Mouse (Mus musculus): ENCODE measurements at regions not wholly inside any gene's neighbourhood (a gene's known extent, or its start where the extent isn't known, plus 50 kb on each side); places are given as distances from the start of the nearest gene placed in this dataset.
A peak's percentile ranks its signal among the peaks of the same experiment; 100 is the strongest.
"Not testable (repeated sequence)": the region's sequence is repeated elsewhere in the genome, so short reads cannot be mapped to it uniquely, and the experiment has no call there.

- no peak for DNase-seq (ENCODE audit: low spot score in 2 of 2)
Observed at GRCm38 (mm10) chr16:29908031-29908430, 156.2 kb upstream of the Hes1 start.

GRCm38 (mm10) chr16:29909923-29910465 lies 154.2 kb upstream of the Hes1 start:
- no peak for DNase-seq (ENCODE audit: low spot score in 2 of 2)

GRCm38 (mm10) chr16:29911164-29911571 lies 153.0 kb upstream of the Hes1 start:
- no peak for DNase-seq (ENCODE audit: low spot score in 2 of 2)

DNA sequence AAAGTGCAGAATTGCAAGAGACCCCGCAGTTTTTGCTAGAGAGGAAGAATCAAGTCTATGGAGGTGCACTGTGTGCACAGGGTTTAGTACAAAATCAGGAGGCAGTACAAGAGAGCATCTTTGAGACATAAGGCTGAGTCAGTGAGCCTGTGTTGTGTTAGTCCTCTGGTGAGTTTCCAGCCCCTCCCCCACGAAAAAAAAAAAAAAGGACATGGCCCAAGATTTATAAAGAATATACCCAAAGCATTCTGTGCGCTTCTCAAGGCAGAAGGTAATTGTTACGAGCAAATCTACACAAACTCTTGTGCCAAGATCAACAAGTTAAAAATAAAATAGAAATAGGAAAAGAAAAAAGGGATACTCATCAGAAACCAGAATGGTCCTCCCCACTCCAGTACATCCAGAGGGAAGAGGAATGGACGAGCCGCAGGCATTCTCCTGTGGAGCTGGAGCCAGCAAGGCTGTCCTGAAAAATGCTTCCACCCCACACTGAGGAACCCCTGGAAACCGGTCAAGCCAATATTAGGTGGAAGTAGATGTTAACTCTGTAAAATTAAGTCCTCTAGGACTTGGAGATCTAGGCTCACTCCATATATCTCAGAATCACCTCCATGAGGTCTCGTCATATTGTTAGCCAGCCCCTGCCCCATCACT lies 150.7 kb upstream of the Hes1 start:
- DNase-seq (ENCODE audit: low spot score in 2 of 2), result no peak

DNA sequence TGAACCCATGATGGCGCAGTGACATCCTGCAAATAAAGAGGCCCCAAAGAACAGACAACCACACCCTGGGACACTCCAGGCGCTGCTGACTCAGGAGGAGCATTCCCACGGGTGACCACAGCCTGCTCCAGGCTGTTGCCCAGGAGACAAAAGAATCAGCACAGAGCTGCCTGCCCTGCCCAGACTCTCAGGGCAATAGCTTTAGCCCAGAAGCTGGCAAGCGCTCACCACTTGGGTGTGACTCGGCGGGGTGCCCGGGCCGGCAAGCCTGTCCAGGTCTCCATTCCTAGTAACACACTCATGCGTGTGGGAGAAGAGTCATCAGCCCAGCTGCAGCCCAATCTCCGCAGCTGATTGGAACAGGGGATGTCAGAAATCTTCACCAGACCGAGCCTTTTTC lies 148.8 kb upstream of the Hes1 start:
- peak; percentile 28 to 32 for DNase-seq (ENCODE audit: low spot score in 2 of 2)

- no peak for DNase-seq (ENCODE audit: low spot score in 2 of 2)
Observed at GRCm38 (mm10) chr16:29917989-29918388, 146.2 kb upstream of the Hes1 start.

DNA sequence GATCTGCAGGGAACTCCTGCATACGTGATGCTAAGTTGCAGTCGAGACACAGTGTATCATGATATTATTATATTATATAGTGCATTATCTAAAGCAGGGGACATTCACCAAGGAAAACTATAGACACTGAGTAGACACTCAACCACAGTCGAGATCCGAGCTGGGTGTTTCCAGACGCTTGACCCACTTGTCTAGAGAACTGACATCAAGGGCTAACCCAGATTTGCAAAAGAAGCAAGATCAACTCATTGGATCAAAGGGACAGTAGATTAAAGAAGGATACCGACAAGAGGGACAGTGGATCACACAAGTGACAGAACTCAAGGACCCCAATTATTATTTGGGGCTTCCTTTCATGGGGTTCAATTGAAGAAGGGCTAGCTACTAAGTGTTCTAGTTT lies 145.8 kb upstream of the Hes1 start:
- DNase-seq (ENCODE audit: low spot score in 2 of 2), result no peak

GRCm38 (mm10) chr16:29920940-29921339 lies 143.2 kb upstream of the Hes1 start:
- no peak for DNase-seq (ENCODE audit: low spot score in 2 of 2)

DNA sequence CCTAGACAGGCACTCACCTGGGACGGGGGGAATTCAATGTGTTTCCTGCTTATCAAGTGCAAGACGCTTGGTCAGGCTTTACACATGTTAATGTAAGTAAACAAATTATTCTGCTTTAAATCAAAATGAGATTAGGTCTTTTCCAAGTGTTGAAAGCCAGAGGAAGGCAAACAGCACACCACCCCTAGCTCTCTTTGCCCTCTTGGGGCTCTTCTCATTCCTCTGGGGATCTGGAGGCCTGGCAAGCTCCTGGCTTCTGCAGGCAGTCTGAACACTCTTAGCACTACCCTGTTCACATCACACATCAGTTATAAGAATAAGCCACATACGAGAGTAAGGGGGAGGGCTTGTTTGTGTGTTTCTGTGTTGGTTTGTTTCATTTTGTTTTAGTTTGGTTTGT lies 142.8 kb upstream of the Hes1 start:
- DNase-seq (ENCODE audit: low spot score in 2 of 2), result no peak

DNA sequence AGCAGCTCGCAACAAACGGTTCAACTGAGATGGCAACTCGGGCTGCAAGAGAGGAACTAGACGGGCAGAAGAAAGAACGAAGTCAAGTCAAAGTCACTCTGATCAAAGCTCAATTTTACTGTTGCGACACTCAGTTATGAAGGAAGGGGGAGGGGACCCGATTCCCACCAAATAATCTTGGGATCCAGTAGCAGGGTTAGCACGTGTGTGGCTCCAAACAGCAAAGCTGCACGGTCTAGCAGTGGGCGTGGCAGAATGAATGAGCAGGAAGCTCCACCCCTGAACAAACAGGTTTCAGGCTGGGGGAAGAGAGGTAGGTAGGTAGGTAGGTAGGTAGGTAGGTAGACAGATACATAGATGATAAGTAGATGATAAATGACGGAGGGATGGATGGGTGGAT lies 136.9 kb upstream of the Hes1 start:
- not testable (repeated sequence) for DNase-seq (ENCODE audit: low spot score in 2 of 2)

- DNase-seq (ENCODE audit: low spot score in 2 of 2), result no peak
Observed at GRCm38 (mm10) chr16:29928291-29928690, 135.9 kb upstream of the Hes1 start.

- no peak for DNase-seq (ENCODE audit: low spot score in 2 of 2)
Observed at GRCm38 (mm10) chr16:29931746-29932351, 132.3 kb upstream of the Hes1 start.

GRCm38 (mm10) chr16:29934649-29935048 lies 129.5 kb upstream of the Hes1 start:
- DNase-seq (ENCODE audit: low spot score in 2 of 2), result no peak

GRCm38 (mm10) chr16:29938700-29939099 lies 125.5 kb upstream of the Hes1 start:
- no peak for DNase-seq (ENCODE audit: low spot score in 2 of 2)

DNA sequence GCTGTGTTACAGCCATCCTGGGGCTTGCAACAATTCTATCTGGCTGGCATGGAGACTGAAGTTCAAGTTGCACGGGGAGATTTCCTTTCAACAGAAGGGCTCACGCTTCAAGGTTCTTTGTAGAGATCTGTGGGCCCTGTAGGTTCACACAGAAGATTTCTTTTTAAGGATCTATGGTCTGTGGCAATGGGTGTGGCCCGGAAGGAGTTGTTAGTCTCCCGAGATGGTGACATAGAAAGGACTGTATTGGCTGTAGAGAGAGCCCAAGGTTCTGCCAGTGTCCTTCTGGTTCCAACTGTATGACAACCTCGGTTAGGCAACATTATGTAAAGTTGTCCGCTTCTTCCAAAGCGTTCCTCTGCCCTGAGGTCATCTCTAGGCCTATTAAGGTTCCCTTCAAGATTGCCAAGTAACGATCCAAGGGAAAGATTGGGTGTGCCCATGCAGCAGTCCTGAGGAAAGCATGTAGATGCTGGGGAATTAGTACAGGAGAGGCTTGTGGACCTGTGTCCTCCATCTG lies 124.8 kb upstream of the Hes1 start:
- DNase-seq (ENCODE audit: low spot score in 2 of 2), result no peak

- DNase-seq (ENCODE audit: low spot score in 2 of 2), result no peak
Observed at GRCm38 (mm10) chr16:29939869-29940707, 124.1 kb upstream of the Hes1 start.

DNA sequence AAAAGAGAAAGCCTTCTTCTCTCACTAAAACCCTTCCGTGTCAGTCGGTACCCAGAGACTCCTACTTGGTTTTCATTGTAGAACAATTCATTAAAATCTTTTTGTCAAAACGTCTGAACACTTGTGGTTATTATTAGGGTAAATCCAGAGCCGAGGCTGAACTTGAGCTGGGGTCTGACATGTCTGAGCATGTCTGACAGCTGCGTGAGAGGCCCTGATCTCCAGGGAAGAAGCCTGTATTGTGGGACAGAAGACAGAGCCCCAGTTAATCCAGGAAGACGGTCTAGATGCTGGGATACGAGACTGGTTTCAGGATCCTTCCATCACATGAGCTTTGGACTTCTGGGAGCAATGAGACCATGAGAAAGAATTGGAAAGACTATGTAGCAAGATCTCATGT lies 122.1 kb upstream of the Hes1 start:
- no peak for DNase-seq (ENCODE audit: low spot score in 2 of 2)

GRCm38 (mm10) chr16:29943963-29944860 lies 120.0 kb upstream of the Hes1 start:
- DNase-seq (ENCODE audit: low spot score in 2 of 2), result peak in 1 of 2 experiments; percentile 28

DNA sequence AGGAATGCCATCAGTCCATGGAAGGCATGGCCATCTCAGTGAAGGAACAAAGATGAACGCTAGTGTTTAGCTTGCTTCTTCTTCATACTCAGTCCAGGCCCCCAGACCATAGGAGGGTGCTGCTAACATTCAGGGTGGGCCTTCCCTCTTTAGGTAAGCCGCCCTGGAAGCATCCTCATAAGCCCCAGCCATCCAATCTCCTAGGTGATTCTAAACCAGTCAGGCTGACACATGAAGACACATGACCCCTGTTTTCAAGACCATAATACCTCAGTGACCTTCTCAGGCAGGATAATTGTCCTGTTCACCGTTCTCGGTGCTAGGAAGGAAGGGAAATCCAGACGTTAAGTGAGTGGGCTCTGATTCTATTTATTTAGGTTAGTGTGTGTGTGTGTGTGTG lies 119.2 kb upstream of the Hes1 start:
- no peak for DNase-seq (ENCODE audit: low spot score in 2 of 2)

DNA sequence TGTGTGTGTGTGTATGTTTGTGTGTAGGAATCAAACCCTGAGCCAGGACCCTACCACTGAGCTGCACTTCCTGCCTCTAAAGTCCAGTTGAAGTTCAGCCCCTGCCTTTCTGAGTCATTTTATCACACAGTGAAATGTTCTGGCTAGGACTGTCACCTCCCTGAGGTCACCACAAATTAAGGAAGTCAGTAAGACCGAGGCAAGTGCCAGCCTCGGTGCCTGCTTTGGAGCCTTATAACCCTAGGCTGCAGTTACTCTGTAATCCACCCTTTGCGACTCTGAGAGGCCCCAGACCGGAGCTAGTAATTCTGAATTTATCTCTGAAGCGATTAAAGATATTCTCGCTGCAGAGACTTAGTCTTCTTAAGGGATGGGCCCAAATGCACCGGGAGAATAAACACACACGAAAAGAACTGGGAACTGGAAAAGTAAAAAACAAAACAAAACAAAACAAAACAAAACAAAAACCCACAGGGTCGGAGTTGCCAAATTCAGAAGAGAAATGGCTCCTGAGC lies 118.8 kb upstream of the Hes1 start:
- DNase-seq (ENCODE audit: low spot score in 2 of 2), result no peak
